Mouse (Mus musculus): Measurements from ENCODE around the gene Antxr1. TPM values are rescaled to one million over a fixed set of nuclear protein-coding genes. Genes with fewer than 3 reads are reported as not detected.

Antxr1 gene
- total and polyA plus RNA-seq, 2 experiments: 0.28 to 0.92 TPM

DNA sequence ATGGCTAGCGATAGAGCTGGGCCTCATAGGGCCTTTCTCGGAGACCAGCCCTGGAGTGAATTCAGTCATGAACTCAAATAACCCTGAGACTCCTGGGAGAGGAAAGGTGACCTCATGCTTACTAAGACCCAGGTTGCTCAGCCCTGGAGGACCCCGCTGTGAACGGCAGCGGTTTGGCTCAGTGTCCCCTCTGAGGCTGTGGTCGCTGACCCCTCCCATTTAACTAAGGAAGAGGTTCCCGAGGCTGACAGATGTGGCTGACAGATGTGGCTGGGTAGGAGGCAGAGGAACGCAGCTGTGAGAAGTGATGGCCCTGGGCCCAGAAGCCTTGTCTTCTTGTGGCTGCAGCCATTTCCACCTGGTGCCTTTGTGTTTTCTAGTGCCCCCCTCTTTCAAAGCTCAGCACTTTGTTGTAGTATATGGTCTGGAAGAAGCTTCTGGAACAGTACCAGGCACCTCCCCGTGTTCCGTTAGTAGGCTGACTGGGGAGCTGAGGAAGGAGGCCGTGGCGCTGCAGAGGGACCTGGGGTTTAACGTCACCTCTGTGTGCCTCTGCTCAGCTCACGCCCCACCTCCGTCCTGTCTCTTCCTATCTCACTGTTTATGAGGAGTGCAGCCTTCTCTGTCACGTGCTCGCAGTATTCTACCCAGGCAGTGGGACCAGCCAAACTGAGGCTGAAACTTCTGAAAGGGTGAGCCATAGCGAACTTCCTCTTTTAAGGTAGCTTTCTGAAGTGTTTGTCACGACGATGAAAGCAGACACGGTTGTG, 183.0 kb downstream of the Antxr1 start:
- H3K27me3 ChIP-seq (ENCODE audit: control insufficient read depth, insufficient read depth, low read length): no peaks in the 10 kb centered on the region
- no peaks in the 10 kb centered on the region for H3K4me1 ChIP-seq (ENCODE audit: control insufficient read depth, insufficient read depth, low read length)
- H3K79me2 ChIP-seq (ENCODE audit: control insufficient read depth, insufficient read depth, low read length): no peaks in the 10 kb centered on the region
- H3K4me3 ChIP-seq (ENCODE audit: insufficient read depth, low read depth, low read length): no peak overlapping the region
- WGBS: 82% methylated on average over 21 of the region's 21 CpGs
- no peak overlapping the region for H3K9ac ChIP-seq (ENCODE audit: low read depth, low read length)
- no peaks in the 10 kb centered on the region for H3K36me3 ChIP-seq (ENCODE audit: control insufficient read depth, insufficient read depth, low read length)
- DNase-seq (ENCODE audit: extremely low read depth, low read depth, low spot score): no peak
- no peak overlapping the region for H3K27ac ChIP-seq (replicated peaks; ENCODE audit: insufficient read depth, low read depth, low read length)
- TF ChIP-seq CTCF (IDR thresholded peaks at IDR 0.05; ENCODE audit: low read depth, low read length) (no peak), POLR2A (IDR thresholded peaks at IDR 0.05; ENCODE audit: extremely low read depth, insufficient read depth, low read length) (no peak)

DNA sequence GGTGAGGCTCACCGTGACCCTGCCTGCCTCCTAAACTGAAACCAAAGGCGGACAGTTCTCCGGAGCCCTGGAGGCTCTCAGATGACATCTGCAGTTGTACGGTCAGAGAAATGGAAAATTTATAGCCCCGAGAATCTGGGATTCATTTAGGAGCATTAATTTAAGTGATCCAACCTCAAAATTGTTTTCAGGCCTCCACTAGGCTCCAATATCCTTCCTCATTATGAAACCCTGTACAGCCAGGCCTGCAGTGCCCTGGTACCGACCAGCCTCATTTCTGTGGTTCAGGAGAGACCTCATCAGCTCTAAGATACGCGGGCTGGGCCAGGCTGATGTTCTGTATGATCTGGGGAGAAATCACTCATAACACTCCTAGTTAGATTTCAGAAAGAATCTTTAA, 184.2 kb downstream of the Antxr1 start:
- 94% methylated on average over 8 of the region's 8 CpGs for WGBS
- Histone ChIP-seq H3K27me3 (ENCODE audit: control insufficient read depth, insufficient read depth, low read length) (no peaks in the 10 kb centered on the region), H3K9ac (ENCODE audit: low read depth, low read length) (no peak overlapping the region), H3K27ac (replicated peaks; ENCODE audit: insufficient read depth, low read depth, low read length) (no peak overlapping the region), H3K36me3 (ENCODE audit: control insufficient read depth, insufficient read depth, low read length) (no peaks in the 10 kb centered on the region), H3K4me1 (ENCODE audit: control insufficient read depth, insufficient read depth, low read length) (no peaks in the 10 kb centered on the region), H3K79me2 (ENCODE audit: control insufficient read depth, insufficient read depth, low read length) (no peaks in the 10 kb centered on the region), H3K4me3 (ENCODE audit: insufficient read depth, low read depth, low read length) (no peak overlapping the region)
- no peak for DNase-seq (ENCODE audit: extremely low read depth, low read depth, low spot score)
- TF ChIP-seq POLR2A (IDR thresholded peaks at IDR 0.05; ENCODE audit: extremely low read depth, insufficient read depth, low read length) (no peak), CTCF (IDR thresholded peaks at IDR 0.05; ENCODE audit: low read depth, low read length) (no peak)

DNA sequence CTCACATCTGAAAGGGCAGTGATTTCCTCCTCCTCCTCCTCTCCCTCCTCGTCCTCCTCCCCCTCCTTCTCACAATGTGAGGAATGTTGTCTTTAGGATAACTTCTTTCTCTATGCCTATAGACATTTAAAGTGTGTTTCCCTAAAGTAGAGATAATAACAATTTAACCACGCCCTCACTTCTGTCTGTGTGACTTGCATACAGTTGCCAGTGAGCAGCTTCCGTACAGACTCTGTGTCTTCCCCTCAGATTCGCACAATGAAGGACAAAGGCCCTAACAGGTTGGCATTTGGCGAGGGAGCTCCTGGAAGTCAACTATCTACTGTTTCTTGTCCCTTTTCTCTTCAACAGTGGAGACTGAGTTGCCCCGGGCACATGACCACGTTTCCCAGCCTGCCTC, 185.2 kb downstream of the Antxr1 start:
- Histone ChIP-seq H3K36me3 (ENCODE audit: control insufficient read depth, insufficient read depth, low read length) (no peaks in the 10 kb centered on the region), H3K27me3 (ENCODE audit: control insufficient read depth, insufficient read depth, low read length) (no peaks in the 10 kb centered on the region), H3K27ac (replicated peaks; ENCODE audit: insufficient read depth, low read depth, low read length) (no peak overlapping the region), H3K4me1 (ENCODE audit: control insufficient read depth, insufficient read depth, low read length) (no peaks in the 10 kb centered on the region), H3K79me2 (ENCODE audit: control insufficient read depth, insufficient read depth, low read length) (no peaks in the 10 kb centered on the region), H3K9ac (ENCODE audit: low read depth, low read length) (no peak overlapping the region), H3K4me3 (ENCODE audit: insufficient read depth, low read depth, low read length) (no peak overlapping the region)
- 86% methylated on average over 7 of the region's 7 CpGs for WGBS
- no peak for DNase-seq (ENCODE audit: extremely low read depth, low read depth, low spot score)
- no peak for TF ChIP-seq CTCF (IDR thresholded peaks at IDR 0.05; ENCODE audit: low read depth, low read length)
- no peak for TF ChIP-seq POLR2A (IDR thresholded peaks at IDR 0.05; ENCODE audit: extremely low read depth, insufficient read depth, low read length)

DNA sequence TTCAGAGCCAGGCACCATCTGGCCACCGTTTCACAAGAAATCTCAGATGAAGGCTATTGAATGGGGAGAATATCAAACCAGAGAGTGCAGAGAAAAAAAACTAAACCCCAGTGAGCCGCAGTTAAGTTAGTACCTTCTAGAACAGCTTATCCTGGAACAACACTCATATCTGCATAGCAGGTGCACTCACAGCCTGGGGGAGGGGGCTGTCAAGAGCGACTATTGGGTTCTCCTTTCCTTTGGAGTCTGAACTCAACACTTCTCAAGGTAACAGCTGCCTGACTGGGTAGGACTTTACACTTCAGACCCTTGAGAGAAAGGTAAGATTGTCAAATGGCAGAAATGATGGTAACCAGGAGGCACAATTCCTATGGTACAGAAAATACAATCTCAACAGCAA, 187.7 kb downstream of the Antxr1 start:
- Histone ChIP-seq H3K9ac (ENCODE audit: low read depth, low read length) (no peak overlapping the region), H3K4me1 (ENCODE audit: control insufficient read depth, insufficient read depth, low read length) (no peaks in the 10 kb centered on the region), H3K36me3 (ENCODE audit: control insufficient read depth, insufficient read depth, low read length) (no peaks in the 10 kb centered on the region), H3K27me3 (ENCODE audit: control insufficient read depth, insufficient read depth, low read length) (no peaks in the 10 kb centered on the region), H3K79me2 (ENCODE audit: control insufficient read depth, insufficient read depth, low read length) (no peaks in the 10 kb centered on the region), H3K4me3 (ENCODE audit: insufficient read depth, low read depth, low read length) (no peak overlapping the region), H3K27ac (replicated peaks; ENCODE audit: insufficient read depth, low read depth, low read length) (no peak overlapping the region)
- no peak for TF ChIP-seq CTCF (IDR thresholded peaks at IDR 0.05; ENCODE audit: low read depth, low read length)
- no peak for TF ChIP-seq POLR2A (IDR thresholded peaks at IDR 0.05; ENCODE audit: extremely low read depth, insufficient read depth, low read length)
- 74% methylated on average over 3 of the region's 3 CpGs for WGBS
- DNase-seq (ENCODE audit: extremely low read depth, low read depth, low spot score): no peak

DNA sequence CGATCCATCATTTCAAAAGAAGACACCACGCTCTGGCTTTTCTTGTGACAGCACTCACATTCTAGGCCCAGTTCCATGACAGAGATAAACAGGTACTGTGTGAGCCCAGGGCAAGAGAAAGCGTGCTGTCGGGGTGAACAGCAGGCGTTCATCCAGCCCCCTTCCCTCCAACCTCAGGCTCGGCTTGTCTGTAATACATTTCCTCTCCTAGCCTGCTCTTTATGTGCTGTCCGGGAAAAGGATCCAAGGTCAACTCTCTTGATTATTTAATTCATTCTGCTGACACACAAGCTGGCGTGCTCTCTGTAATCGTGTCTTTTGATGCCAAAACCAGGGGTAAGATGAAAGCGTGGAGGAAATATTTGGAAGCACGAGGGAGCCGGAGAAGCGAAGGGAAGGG, 192.0 kb downstream of the Antxr1 start:
- WGBS: 80% methylated on average over 13 of the region's 13 CpGs
- no peaks in the 10 kb centered on the region for H3K79me2 ChIP-seq (ENCODE audit: control insufficient read depth, insufficient read depth, low read length)
- TF ChIP-seq CTCF (IDR thresholded peaks at IDR 0.05; ENCODE audit: low read depth, low read length) (no peak), POLR2A (IDR thresholded peaks at IDR 0.05; ENCODE audit: extremely low read depth, insufficient read depth, low read length) (no peak)
- H3K9ac ChIP-seq (ENCODE audit: low read depth, low read length): no peak overlapping the region
- H3K36me3 ChIP-seq (ENCODE audit: control insufficient read depth, insufficient read depth, low read length): no peaks in the 10 kb centered on the region
- no peak overlapping the region for H3K4me3 ChIP-seq (ENCODE audit: insufficient read depth, low read depth, low read length)
- DNase-seq (ENCODE audit: extremely low read depth, low read depth, low spot score): peak; percentile 3
- H3K27ac ChIP-seq (replicated peaks; ENCODE audit: insufficient read depth, low read depth, low read length): no peak overlapping the region
- H3K27me3 ChIP-seq (ENCODE audit: control insufficient read depth, insufficient read depth, low read length): no peaks in the 10 kb centered on the region
- H3K4me1 ChIP-seq (ENCODE audit: control insufficient read depth, insufficient read depth, low read length): no peaks in the 10 kb centered on the region

DNA sequence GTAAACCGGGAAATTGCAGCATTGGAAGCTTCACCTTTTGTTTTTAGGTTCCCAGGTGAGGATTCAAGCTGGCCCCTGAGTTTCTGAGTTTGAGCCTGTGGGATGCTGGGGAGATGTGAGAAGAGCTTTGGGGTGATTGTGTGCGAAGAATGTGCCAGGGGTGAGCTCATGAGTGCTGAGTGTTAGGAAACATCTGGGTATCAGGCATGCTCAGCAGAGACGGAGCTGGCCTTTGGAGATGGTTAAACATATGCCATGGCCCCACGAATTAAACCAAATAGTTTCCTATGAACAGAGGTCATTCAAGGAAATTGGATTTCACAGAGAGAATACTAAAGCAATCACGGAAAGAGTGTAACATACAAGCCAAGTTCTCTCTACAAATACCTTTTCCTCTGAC, 193.4 kb downstream of the Antxr1 start:
- no peaks in the 10 kb centered on the region for H3K27me3 ChIP-seq (ENCODE audit: control insufficient read depth, insufficient read depth, low read length)
- no peak overlapping the region for H3K9ac ChIP-seq (ENCODE audit: low read depth, low read length)
- DNase-seq (ENCODE audit: extremely low read depth, low read depth, low spot score): no peak
- H3K36me3 ChIP-seq (ENCODE audit: control insufficient read depth, insufficient read depth, low read length): no peaks in the 10 kb centered on the region
- H3K4me3 ChIP-seq (ENCODE audit: insufficient read depth, low read depth, low read length): no peak overlapping the region
- 75% methylated on average over 5 of the region's 5 CpGs for WGBS
- no peaks in the 10 kb centered on the region for H3K4me1 ChIP-seq (ENCODE audit: control insufficient read depth, insufficient read depth, low read length)
- H3K27ac ChIP-seq (replicated peaks; ENCODE audit: insufficient read depth, low read depth, low read length): no peak overlapping the region
- TF ChIP-seq POLR2A (IDR thresholded peaks at IDR 0.05; ENCODE audit: extremely low read depth, insufficient read depth, low read length): no peak
- no peak for TF ChIP-seq CTCF (IDR thresholded peaks at IDR 0.05; ENCODE audit: low read depth, low read length)
- H3K79me2 ChIP-seq (ENCODE audit: control insufficient read depth, insufficient read depth, low read length): no peaks in the 10 kb centered on the region
